Mouse (Mus musculus) adrenal gland, adult (tissue): ENCODE data around the gene Reep6.

Experiments
- DNase-seq, 2 experiments: peaks; one replicate each; pipeline ENCODE4 v3.0.0; 2022 to 2023; ENCODE audit warnings: low spot score in 1 of 2; ENCODE audit not compliant: inconsistent age in 2 of 2

The Reep6 gene

DNA sequence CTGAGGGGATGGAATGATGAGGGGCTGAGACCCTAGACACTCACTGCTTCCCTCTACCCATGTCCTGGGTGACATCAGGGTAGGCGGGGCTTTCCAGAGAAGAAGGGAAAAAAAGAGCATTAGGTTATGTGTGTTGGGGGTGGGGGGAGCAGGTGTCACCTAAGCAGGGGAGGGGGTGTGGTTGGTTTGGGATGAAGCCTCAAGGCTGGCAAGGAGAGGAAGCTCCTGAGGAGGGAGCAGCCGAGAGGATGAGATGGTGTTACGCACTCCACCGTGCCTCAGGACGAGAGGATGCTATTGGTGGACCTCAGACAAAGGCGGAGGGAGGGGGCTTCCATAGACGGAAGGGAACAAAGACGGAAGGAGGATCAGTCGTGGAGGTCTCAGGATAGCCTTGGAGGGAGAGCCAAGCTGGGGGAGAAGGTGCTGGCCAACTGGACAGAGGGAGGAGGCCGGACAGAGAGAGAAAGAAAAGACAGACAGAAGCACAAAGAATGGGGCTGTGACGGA lies 29.0 kb upstream of the Reep6 start:
- DNase-seq, result no peak

DNA sequence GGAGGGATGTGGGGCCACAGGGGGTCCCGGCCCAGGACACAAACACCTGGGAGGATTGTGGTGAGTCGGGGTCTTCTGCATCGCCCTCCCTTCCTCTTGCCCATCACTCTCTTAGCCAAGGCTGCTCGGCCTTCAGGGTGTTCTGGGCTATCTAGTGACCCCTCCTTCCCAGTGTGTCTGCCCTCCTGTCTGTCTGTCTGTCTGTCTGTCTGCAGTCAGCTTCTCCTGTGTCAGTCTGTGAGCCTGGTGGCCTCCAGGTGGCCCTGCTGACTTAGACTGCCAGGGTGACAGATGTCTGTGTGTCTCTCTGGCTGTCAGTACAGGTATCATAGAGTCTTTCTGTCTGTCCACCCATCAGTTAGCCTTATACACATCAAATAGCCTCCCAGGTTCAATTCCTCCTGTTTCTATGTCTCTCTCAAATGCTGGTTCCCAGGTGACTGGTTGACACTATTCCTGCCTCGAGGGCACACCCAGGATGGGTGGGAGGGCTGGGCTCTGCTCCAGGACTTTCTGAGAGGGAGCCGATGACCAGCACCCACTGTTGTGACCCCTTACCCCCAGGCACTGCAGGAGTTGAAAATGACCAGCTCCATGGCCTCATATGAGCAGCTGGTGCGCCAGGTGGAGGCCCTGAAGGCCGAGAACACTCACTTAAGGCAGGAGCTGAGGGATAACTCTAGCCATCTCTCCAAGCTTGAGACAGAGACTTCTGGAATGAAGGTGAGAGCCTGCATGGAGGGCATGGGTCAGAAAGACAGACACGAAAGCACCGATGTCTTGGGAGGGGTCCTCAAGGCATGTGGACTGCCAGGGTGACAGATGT lies 28.3 kb upstream of the Reep6 start:
- DNase-seq, result no peak

DNA sequence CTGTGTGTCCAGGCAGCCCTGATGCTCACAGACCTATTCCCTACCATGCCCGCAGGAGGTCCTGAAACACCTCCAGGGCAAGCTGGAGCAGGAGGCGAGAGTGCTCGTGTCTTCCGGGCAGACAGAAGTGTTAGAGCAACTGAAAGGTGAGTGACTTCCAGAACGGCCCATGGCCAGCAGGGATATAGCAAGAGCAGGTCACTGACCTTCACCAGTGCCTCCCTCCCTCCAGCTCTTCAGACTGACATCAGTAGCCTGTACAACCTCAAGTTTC lies 27.7 kb upstream of the Reep6 start:
- DNase-seq, result no peak

DNA sequence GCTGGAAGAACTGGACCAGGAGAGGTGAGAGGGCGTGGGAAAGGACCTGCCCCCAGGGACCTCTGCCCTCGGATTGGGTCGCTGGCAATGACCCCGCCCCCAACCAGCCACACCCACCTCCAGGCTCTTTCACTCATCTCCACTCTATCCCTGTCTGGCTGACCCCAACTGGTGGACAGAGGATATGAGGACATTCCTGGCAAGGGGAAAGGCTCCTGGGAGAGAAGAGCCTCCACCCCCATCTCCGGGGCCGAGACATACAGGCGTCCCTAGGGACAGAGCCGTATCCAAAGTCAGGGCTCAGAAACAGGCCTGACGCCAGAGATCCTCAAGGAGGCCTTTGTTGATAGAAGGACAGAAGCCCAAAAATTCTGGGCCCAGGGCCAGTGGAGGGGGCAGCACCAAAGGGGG lies 27.3 kb upstream of the Reep6 start:
- DNase-seq, result peak; percentile 73 to 84

DNA sequence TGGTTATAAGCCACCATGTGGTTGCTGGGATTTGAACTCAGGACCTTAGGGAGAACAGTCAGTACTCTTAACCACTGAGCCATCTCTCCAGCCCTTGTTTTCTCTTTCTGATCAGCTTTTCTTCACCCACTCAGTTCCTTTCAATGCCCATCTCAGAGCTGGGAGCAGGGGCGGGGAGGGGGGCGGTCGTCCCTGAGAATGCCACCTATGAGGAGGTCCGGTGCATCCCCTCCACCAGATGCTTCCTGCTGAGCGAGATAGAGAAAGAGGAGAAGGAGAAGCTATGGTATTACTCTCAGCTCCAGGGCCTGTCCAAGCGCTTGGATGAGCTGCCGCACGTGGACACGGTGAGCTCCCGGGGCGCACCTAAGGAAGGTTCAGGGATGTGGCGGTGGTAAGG lies 25.3 kb upstream of the Reep6 start:
- DNase-seq, result no peak

DNA sequence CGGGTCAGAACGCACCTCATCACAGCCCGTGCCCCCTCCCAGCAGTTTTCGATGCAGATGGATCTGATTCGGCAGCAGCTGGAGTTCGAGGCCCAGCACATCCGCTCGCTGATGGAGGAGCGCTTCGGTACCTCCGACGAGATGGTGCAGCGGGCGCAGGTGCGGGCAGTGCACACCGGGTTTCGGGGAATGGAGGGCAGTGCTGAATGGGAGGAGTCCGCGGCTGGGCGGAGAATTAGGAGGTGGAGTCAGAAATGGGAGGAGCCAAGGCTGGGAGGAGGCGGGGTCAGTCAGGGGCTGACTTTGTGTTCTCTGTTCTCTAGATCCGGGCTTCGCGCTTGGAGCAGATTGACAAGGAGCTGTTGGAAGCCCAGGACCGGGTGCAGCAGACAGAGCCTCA lies 24.9 kb upstream of the Reep6 start:
- DNase-seq, result no peak

DNA sequence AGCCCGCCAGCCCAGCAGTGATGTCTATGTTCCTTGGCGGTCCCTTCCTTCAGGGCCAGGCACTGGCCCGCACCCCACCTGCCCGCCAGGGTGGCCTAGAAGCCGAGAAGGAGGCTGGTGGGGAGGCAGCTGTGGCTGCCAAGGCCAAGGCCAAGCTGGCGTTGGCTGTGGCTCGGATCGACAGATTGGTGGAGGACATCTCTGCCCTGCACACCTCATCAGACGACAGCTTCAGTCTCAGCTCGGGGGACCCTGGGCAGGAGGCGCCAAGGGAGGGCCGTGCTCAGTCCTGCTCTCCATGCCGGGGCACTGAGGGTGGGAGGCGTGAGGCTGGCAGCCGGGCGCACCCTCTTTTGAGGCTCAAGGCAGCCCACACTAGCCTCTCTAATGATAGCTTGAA lies 18.2 kb upstream of the Reep6 start:
- no peak for DNase-seq

DNA sequence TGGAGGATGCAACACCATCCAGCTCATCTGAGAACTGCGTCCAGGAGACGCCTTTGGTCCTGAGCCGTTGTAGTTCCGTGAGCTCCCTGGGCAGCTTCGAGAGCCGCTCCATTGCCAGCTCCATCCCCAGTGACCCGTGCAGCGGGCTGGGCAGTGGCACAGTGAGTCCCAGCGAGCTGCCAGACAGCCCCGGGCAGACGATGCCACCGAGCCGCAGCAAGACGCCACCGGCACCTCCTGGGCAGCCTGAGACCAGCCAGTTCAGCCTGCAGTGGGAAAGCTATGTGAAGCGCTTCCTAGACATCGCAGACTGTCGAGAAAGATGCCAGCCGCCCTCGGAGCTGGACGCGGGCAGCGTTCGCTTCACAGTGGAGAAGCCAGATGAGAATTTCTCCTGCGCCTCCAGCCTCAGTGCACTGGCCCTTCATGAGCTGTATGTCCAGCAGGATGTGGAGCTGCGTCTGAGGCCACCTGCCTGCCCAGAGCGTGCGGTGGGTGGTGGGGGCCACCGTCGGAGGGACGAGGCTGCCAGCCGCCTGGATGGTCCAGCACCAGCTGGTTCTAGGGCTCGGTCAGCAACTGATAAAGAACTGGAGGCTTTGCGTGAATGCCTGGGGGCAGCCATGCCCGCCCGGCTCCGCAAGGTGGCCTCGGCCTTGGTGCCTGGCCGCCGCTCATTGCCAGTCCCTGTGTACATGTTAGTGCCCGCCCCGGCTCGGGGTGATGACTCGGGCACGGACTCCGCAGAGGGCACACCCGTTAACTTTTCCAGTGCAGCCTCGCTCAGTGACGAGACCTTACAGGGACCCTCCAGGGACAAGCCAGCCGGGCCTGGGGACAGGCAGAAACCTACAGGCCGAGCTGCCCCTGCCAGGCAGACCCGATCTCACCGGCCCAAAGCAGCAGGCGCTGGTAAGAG lies 16.9 kb upstream of the Reep6 start:
- peak in 1 of 2 experiments; percentile 29 for DNase-seq

DNA sequence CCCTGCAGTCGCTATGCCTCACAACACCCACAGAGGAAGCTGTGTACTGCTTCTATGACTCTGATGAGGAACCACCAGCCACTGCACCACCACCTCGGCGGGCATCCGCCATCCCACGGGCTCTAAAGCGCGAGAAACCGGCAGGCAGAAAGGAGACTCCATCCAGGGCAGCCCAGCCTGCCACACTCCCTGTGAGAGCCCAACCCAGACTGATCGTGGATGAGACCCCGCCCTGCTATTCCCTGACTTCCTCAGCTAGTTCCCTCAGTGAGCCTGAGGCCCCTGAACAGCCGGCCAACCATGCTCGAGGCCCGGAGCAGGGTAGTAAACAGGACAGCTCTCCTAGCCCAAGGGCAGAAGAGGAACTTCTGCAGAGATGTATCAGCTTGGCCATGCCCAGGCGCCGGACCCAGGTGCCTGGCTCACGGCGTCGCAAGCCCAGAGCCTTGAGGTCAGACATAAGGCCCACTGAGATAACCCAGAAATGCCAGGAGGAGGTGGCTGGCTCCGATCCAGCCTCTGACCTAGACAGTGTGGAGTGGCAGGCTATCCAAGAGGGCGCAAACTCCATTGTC lies 16.0 kb upstream of the Reep6 start:
- DNase-seq, result peak in 1 of 2 experiments; percentile 42

DNA sequence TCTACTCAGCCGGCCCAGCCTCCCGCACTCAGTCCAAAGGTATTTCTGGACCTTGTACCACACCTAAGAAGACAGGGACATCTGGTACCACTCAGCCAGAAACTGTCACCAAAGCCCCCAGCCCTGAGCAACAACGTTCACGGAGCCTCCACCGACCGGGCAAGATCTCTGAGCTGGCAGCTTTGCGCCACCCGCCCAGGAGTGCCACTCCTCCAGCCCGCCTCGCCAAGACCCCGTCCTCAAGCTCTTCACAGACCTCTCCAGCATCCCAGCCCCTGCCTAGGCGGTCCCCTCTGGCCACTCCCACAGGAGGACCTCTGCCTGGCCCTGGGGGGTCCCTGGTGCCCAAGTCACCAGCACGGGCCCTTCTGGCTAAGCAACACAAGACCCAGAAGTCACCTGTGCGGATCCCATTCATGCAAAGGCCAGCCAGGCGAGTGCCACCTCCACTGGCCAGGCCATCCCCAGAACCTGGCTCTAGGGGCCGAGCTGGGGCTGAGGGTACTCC lies 15.2 kb upstream of the Reep6 start:
- DNase-seq, result peak in 1 of 2 experiments; percentile 31

DNA sequence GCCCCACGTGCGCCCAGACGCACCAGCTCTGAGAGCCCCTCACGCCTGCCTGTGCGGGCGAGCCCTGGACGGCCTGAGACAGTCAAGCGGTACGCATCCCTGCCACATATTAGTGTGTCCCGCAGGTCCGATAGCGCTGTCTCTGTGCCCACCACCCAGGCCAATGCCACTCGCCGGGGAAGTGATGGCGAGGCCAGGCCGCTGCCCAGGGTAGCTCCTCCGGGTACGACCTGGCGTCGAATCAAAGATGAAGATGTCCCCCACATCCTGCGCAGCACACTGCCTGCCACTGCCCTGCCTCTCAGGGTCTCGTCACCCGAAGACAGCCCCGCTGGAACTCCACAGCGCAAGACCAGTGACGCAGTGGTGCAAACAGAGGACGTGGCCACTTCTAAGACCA lies 14.4 kb upstream of the Reep6 start:
- DNase-seq, result no peak

DNA sequence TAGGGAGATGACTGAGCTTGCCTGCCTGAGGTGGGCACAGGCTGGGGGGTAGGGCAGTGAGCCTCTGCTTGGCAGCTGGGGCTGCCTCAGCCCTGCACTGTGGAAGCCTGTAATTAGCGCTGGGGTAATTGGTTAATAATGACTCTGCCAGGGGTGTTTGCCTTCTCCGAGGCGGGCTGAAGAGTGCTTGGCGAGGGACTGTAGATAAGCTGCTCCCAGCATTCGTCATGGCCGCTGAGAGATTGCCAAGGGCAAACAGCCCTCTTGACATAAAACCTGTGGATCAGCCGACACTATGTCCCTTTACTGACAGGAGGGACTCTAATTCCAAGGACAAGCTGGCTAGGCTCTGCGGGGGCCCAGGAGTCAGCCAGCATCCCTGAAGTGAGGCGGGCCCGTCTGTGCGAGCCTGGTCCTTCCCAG lies 13.4 kb upstream of the Reep6 start:
- DNase-seq, result peak in 1 of 2 experiments; percentile 61

DNA sequence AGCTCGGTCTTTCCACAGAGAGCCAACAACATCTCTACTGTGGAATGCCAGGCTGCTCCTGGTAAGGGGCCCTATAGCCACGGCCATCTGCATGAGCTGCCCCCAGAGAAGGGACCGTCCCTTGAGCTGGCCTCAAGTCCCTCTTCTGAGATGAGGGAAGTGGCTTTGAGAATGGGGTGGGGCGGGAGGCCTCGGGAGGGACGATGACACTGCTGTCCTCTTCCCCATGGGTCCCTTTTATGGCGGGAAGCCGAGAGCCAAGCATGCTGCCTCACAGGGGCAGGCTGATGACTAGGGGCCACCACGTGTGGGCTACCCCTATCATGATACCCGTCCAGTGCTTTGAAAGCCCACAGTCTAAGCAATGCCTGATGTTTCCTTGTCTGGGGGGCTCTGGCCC lies 12.7 kb upstream of the Reep6 start:
- DNase-seq, result no peak

DNA sequence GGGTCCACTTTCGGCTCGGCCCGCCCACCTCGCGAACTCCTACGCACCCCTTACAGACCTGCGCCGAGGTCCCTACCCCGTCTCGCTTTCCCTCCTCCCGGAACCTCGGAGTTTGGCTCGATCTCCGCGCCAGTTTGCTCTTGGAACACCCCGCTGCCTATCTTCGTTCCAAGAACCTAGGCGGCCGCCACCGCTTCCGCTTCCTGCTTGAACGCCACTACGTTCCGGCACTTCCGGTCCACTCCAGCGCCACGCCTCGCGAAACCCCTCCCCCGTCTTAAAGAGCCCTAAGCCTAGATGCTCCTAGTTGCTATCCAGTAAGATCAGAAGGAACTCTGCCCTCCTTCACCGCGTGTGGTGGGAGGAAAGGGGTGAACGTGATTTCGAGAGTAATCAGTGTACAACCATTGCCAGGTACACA lies 9.4 kb upstream of the Reep6 start, which contains the start of gene 2310011J03Rik:
TSS of gene 2310011J03Rik (minus strand) at position 198 of the 421 bp plus-strand sequence.
- DNase-seq, result peak; percentile 93 to 97

DNA sequence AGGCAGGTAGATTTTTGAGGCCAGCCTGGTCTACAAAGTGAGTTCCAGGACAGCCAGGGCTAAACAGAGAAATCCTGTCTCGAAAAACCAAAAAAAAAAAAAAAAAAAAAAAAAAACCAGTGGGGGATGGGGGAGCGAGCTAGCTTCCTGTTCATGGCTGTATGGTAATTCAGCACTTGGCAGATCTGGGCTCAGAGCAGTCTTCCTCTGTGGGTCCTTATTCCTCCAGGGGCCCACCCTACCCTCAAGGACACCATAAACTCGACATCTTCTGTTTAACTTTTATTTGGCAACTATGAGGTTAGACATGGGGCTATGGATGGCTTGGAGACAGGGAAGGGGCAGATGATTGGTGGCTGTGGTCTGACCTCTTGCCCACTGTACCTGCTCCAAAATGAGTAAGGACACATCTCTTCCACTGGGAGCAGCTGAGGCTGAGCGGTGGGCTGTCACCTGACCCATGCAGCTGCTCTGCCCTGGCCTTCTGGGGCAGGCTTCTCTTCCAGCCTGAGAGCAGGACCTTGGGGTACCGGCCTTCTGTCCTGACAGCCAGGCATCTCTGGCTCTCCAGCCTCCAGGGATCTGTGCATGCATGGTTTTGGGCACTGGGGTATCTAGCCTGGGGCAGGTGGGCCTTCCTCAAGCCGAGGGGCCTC lies 8.6 kb upstream of the Reep6 start:
- peak in 1 of 2 experiments; percentile 45 for DNase-seq

DNA sequence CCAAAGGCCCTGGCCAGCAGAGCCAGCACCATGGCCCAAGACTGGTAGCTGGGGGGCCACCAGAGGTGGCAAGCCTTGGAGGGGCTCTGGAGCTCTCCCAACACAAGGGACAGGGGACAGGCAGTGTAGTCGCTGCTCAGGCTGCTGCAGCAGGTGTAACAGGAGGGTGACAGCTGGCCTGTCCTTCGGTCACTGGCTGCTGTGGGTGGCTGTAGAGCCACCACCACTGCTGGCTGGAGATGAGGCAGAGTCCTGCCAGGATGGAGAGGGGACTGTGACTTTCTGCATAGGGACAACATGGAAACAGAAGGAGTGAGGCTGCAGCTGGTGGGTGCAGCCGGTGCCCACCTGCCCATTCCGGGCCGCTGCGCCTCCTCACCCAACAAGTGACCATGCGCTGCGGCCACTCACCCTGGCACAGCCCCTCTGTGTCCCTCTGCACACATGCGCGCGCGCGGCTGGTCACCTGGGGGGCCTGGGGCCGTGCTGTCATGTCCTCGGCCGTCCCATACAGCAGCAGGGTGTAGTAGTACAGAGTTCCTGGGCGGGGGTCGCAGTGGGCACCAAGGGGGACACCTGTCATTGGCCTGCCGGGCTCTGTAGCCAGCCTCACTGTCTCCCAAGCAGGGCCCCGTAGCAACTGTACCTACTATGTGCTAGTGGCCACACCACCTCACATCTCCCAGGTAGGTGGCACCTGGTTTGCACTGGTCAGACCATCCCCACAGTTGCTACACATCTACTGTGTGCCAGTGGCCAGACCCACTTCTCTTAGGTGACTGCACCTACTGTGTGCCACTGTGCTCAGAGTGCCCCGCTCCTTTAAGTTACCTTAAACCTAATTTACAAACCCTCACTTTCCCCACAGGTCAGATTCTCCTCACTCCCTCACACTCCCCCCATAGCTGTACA lies 7.8 kb upstream of the Reep6 start:
- no peak for DNase-seq

DNA sequence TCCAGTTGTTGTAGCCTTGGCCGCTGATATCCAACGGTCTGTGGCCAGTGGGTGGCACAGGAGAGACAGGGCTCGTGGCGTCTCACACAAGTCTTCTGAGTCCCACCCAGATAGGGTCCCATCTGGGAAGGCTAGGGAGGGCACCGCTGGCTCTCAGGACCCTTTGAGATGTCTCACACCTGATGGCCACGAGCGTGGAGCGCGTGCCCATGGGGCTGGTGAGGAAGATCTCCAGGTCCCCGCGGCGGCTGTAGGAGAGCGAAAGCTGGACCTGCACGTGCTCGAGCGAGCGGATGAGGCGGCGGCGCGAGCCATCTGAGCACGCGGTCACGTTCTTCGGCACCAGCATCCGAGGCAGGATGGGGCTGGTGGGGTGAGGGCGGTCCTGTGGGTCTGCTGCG lies 6.9 kb upstream of the Reep6 start:
- DNase-seq, result peak; percentile 71 to 86

DNA sequence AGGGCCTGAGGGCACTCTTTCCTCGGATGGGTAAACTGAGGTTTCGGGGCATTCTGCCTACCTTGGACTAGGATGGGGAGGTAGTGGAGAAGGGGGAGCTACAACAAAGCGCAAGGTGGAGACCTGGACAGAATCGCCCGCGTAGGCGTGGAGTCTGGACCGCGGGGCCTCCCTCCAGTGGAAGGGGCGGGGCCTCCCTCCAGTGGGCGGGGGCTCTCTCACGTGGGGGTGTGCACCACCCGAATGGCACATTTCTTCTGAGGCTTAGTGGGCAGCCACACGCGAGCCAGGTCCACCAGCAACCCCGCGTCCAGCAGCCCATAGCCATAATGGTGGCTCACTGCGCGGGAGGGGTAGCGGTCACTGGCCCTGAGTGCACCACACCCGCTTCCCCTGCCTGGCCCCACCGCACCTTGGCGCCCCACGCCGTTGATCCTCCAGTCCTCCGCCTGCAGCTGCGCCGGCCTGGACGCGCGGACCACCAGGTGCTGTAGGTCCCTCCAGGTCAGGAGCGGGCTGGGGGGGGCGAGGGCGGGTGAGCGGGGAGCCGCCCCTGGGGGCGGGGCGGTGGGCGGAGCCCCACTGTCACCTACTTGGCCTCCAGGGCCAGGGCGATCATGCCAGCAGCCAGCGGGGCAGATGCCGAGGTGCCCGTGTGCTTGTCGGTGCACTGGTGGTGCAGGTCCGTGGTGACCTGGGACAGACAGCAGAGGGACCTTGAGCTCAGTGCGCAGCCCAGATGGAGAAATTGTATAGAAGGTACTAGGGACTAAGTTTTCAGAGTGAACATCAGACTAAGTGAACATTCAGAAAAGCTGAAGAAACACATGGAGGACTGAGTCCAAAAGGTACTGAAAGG lies 6.3 kb upstream of the Reep6 start:
- DNase-seq, result peak; percentile 89 to 95
